Mouse (Mus musculus): Measurements from ENCODE around the gene Nectin1. TPM values are rescaled to one million over a fixed set of nuclear protein-coding genes. Genes with fewer than 3 reads are reported as not detected.

Nectin1 gene
- total and polyA plus RNA-seq, 3 experiments, result 3.9 to 6.2 TPM; not detected in 1

- TF ChIP-seq HCFC1 (IDR thresholded peaks at IDR 0.05; ENCODE audit: low read depth, low read length) (peak; percentile 54), ZMIZ1 (IDR thresholded peaks at IDR 0.05; ENCODE audit: low read depth, low read length) (no peak)
- Histone ChIP-seq H3K36me3 (ENCODE audit: control insufficient read depth in 1 of 2, insufficient read depth in 2 of 2, low read length in 2 of 2) (no peaks in the 10 kb centered on the region), H3K4me3 (ENCODE audit: control insufficient read depth in 1 of 2, insufficient read depth in 1 of 2, low read depth in 2 of 2, low read length in 2 of 2) (no peak overlapping the region), H3K27ac (ENCODE audit: control insufficient read depth, low read depth, low read length) (no peak overlapping the region), H3K27me3 (ENCODE audit: control insufficient read depth in 1 of 2, insufficient read depth in 2 of 2, low read length in 2 of 2) (no peaks in the 10 kb centered on the region), H3K9ac (ENCODE audit: control insufficient read depth, low read depth, low read length, poor library complexity, severe bottlenecking) (no peak overlapping the region), H3K9me3 (replicated peaks; ENCODE audit: insufficient read depth, low read length) (no peaks in the 10 kb centered on the region), H3K4me1 (ENCODE audit: control insufficient read depth in 1 of 2, insufficient read depth in 2 of 2, low read length in 2 of 2) (no peaks in the 10 kb centered on the region), H3K79me2 (ENCODE audit: control insufficient read depth, insufficient read depth, low read length, poor library complexity) (no peaks in the 10 kb centered on the region)
- DNase-seq (ENCODE audit: low read depth, low spot score), result no peak
These were observed 53.3 kb downstream of the Nectin1 start for GRCm38 (mm10) chr9:43796841-43797740.

GRCm38 (mm10) chr9:43797746-43798145 lies 54.0 kb downstream of the Nectin1 start:
- Histone ChIP-seq H3K4me1 (ENCODE audit: control insufficient read depth in 1 of 2, insufficient read depth in 2 of 2, low read length in 2 of 2) (no peaks in the 10 kb centered on the region), H3K4me3 (ENCODE audit: control insufficient read depth in 1 of 2, insufficient read depth in 1 of 2, low read depth in 2 of 2, low read length in 2 of 2) (no peak overlapping the region), H3K79me2 (ENCODE audit: control insufficient read depth, insufficient read depth, low read length, poor library complexity) (no peaks in the 10 kb centered on the region), H3K9ac (ENCODE audit: control insufficient read depth, low read depth, low read length, poor library complexity, severe bottlenecking) (no peak overlapping the region), H3K36me3 (ENCODE audit: control insufficient read depth in 1 of 2, insufficient read depth in 2 of 2, low read length in 2 of 2) (no peaks in the 10 kb centered on the region), H3K27me3 (ENCODE audit: control insufficient read depth in 1 of 2, insufficient read depth in 2 of 2, low read length in 2 of 2) (no peaks in the 10 kb centered on the region), H3K9me3 (replicated peaks; ENCODE audit: insufficient read depth, low read length) (no peaks in the 10 kb centered on the region), H3K27ac (ENCODE audit: control insufficient read depth, low read depth, low read length) (no peak overlapping the region)
- TF ChIP-seq GABPA (IDR thresholded peaks at IDR 0.05; ENCODE audit: low read depth, low read length), result no peak
- no peak for TF ChIP-seq MEF2A (IDR thresholded peaks at IDR 0.05; ENCODE audit: extremely low read depth, insufficient replicate concordance, low read depth, low read length, poor library complexity, severe bottlenecking)
- no peak for TF ChIP-seq MYC (IDR thresholded peaks at IDR 0.05; ENCODE audit: low read depth, low read length)
- no peak for TF ChIP-seq TCF12 (IDR thresholded peaks at IDR 0.05; ENCODE audit: low read depth, low read length)
- no peak for TF ChIP-seq MYB (IDR thresholded peaks at IDR 0.05; ENCODE audit: low read depth, low read length)
- no peak for TF ChIP-seq EP300 (IDR thresholded peaks at IDR 0.05; ENCODE audit: low read depth in 1 of 2, low read length in 2 of 2)
- TF ChIP-seq ETS1 (IDR thresholded peaks at IDR 0.05; ENCODE audit: low read depth, low read length), result no peak
- no peak for TF ChIP-seq POLR2AphosphoS5 (IDR thresholded peaks at IDR 0.05; ENCODE audit: borderline replicate concordance, low read depth, low read length)
- TF ChIP-seq POLR2AphosphoS2 (IDR thresholded peaks at IDR 0.05; ENCODE audit: low read length), result no peak
- no peak for TF ChIP-seq SMC3 (IDR thresholded peaks at IDR 0.05; ENCODE audit: low read depth, low read length)
- no peak for TF ChIP-seq CHD2 (IDR thresholded peaks at IDR 0.05; ENCODE audit: low read length)
- no peak for DNase-seq (ENCODE audit: low read depth, low spot score)

GRCm38 (mm10) chr9:43800525-43800924 lies 56.7 kb downstream of the Nectin1 start:
- H3K27me3 ChIP-seq (ENCODE audit: control insufficient read depth in 1 of 2, insufficient read depth in 2 of 2, low read length in 2 of 2), result no peaks in the 10 kb centered on the region
- no peaks in the 10 kb centered on the region for H3K79me2 ChIP-seq (ENCODE audit: control insufficient read depth, insufficient read depth, low read length, poor library complexity)
- no peak for TF ChIP-seq ZMIZ1 (IDR thresholded peaks at IDR 0.05; ENCODE audit: low read depth, low read length)
- no peak for TF ChIP-seq TAL1 (IDR thresholded peaks at IDR 0.05; ENCODE audit: low read length)
- TF ChIP-seq UBTF (IDR thresholded peaks at IDR 0.05; ENCODE audit: borderline replicate concordance, insufficient read depth, low read depth, low read length), result no peak
- TF ChIP-seq MYC (IDR thresholded peaks at IDR 0.05; ENCODE audit: low read depth, low read length), result no peak
- no peak for TF ChIP-seq CTCF (IDR thresholded peaks at IDR 0.05 in 2 of 3, conservative IDR thresholded peaks at IDR 0.05 in 1 of 3; ENCODE audit: control insufficient read depth in 1 of 3, insufficient read depth in 1 of 3, low read depth in 2 of 3, low read length in 3 of 3, poor library complexity in 1 of 3, severe bottlenecking in 1 of 3)
- TF ChIP-seq TBP (IDR thresholded peaks at IDR 0.05; ENCODE audit: low read depth, low read length), result no peak
- no peak for TF ChIP-seq ZNF384 (IDR thresholded peaks at IDR 0.05; ENCODE audit: low read depth, low read length)
- TF ChIP-seq USF1 (IDR thresholded peaks at IDR 0.05; ENCODE audit: low read depth, low read length), result no peak
- no peak for TF ChIP-seq SIN3A (IDR thresholded peaks at IDR 0.05; ENCODE audit: low read length)
- TF ChIP-seq USF2 (IDR thresholded peaks at IDR 0.05; ENCODE audit: borderline replicate concordance in 1 of 2, insufficient read depth in 1 of 2, low read depth in 1 of 2, low read length in 2 of 2), result no peak
- TF ChIP-seq BHLHE40 (IDR thresholded peaks at IDR 0.05; ENCODE audit: borderline replicate concordance, low read depth, low read length), result no peak
- H3K27ac ChIP-seq (ENCODE audit: control insufficient read depth, low read depth, low read length), result no peak overlapping the region
- DNase-seq (ENCODE audit: low read depth, low spot score), result no peak
- no peaks in the 10 kb centered on the region for H3K36me3 ChIP-seq (ENCODE audit: control insufficient read depth in 1 of 2, insufficient read depth in 2 of 2, low read length in 2 of 2)
- no peak overlapping the region for H3K9ac ChIP-seq (ENCODE audit: control insufficient read depth, low read depth, low read length, poor library complexity, severe bottlenecking)
- H3K4me1 ChIP-seq (ENCODE audit: control insufficient read depth in 1 of 2, insufficient read depth in 2 of 2, low read length in 2 of 2), result no peaks in the 10 kb centered on the region
- no peak overlapping the region for H3K4me3 ChIP-seq (ENCODE audit: control insufficient read depth in 1 of 2, insufficient read depth in 1 of 2, low read depth in 2 of 2, low read length in 2 of 2)
- H3K9me3 ChIP-seq (replicated peaks; ENCODE audit: insufficient read depth, low read length), result no peaks in the 10 kb centered on the region
